In the genomic region with DNA sequence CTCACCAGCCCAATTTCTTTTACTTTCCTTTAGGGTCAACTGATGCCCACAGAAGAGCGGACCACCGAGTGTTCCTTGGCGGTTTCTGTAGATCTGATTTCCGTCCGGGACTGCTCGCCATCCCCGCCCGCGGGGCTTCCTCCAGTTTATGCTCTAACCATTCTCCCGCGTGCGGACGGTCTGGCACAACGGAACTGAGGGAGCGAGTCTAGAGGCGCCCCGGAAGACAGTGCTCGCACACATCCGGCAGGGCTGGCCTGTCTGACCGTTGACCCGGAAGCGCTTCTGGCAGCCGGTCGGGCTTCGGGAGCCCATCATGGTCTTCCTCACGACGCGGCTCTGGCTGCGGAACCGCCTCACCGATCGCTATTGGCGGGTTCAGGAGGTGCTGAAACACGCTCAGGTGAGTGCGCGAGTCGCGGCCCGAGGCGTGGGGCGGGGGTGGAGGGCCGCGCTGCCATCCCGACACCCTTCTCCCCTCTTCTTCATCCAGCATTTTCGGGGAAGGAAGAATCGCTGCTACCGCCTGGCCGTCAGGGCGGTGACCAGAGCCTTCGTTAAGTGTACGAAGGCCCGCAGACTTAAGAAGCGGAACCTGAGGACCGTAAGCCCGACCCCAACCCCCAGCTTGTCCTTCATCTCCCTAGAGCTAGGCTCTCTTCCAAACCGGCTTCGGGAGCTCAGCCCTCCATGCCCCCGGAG, we compare ENCODE assay signal across 8 mouse cellular contexts. TPM values are rescaled to one million over a fixed set of nuclear protein-coding genes. Genes with fewer than 3 reads are reported as not detected.
DNase-seq lines count a peak whose midpoint lies in the region; ATAC-seq and TF ChIP-seq lines count a peak whose summit lies in the region.

No protein-coding gene starts in this region.

- peak overlapping the region; percentile 57 for H3K4me3 ChIP-seq in forebrain, embryonic 15.5 days
- peak overlapping the region; percentile 97 for H3K4me3 ChIP-seq in layer of hippocampus, adult 2 months
- peak overlapping the region; percentile 95 for H3K4me3 ChIP-seq in lung, embryonic 14.5 days (ENCODE audit: low read depth, low read length)
- H3K4me3 ChIP-seq in olfactory bulb, adult 2 months (ENCODE audit: insufficient read depth, low read depth, low read length), result peak overlapping the region; percentile 81
- H3K4me3 ChIP-seq in thymus, adult 2 months (ENCODE audit: control insufficient read depth, insufficient read depth, low read length), result peak overlapping the region; percentile 69

- peaks cover 26% of the 10 kb centered on the region for H3K4me1 ChIP-seq in forebrain, embryonic 15.5 days
- peaks cover 6% of the 10 kb centered on the region for H3K4me1 ChIP-seq in lung, embryonic 14.5 days (ENCODE audit: insufficient read depth)
- peaks cover 9% of the 10 kb centered on the region for H3K4me1 ChIP-seq in olfactory bulb, adult 2 months (ENCODE audit: control insufficient read depth, insufficient read depth, low read length)
- peaks cover 7% of the 10 kb centered on the region for H3K4me1 ChIP-seq in thymus, adult 2 months (replicated peaks; ENCODE audit: control insufficient read depth, insufficient read depth, low read length)

- no peaks in the 10 kb centered on the region for H3K9me3 ChIP-seq in forebrain, embryonic 15.5 days
- no peaks in the 10 kb centered on the region for H3K9me3 ChIP-seq in lung, embryonic 14.5 days (ENCODE audit: low read depth, low read length)

- H3K36me3 ChIP-seq in forebrain, embryonic 15.5 days, result peaks cover 20% of the 10 kb centered on the region
- peaks cover 33% of the 10 kb centered on the region for H3K36me3 ChIP-seq in lung, embryonic 14.5 days (ENCODE audit: insufficient read depth)
- peaks cover 15% of the 10 kb centered on the region for H3K36me3 ChIP-seq in thymus, adult 2 months (ENCODE audit: control insufficient read depth, insufficient read depth, low read length)

- H3K27me3 ChIP-seq in forebrain, embryonic 15.5 days, result no peaks in the 10 kb centered on the region
- H3K27me3 ChIP-seq in lung, embryonic 14.5 days (ENCODE audit: insufficient read depth, low read length), result no peaks in the 10 kb centered on the region
- H3K27me3 ChIP-seq in thymus, adult 2 months (ENCODE audit: control insufficient read depth, insufficient read depth, low read length), result no peaks in the 10 kb centered on the region

- H3K9ac ChIP-seq in forebrain, embryonic 15.5 days (replicated peaks), result peak overlapping the region; percentile 69
- peak overlapping the region; percentile 84 for H3K9ac ChIP-seq in lung, embryonic 14.5 days

- no peak for TF ChIP-seq CTCF in layer of hippocampus, adult 2 months (conservative IDR thresholded peaks at IDR 0.05)
- TF ChIP-seq CTCF in lung, embryonic 14.5 days (IDR thresholded peaks at IDR 0.05; ENCODE audit: low read depth), result no peak
- TF ChIP-seq CTCF in olfactory bulb, adult 2 months (IDR thresholded peaks at IDR 0.05; ENCODE audit: insufficient read depth, low read depth, low read length), result no peak
- TF ChIP-seq CTCF in thymus, adult 2 months (IDR thresholded peaks at IDR 0.05; ENCODE audit: borderline replicate concordance, control insufficient read depth, extremely low read depth, insufficient read depth, low read length, poor library complexity), result 0 out of 2 replicates have a peak, but pooled peaks have one; percentile 26

- peak; percentile 98 for ATAC-seq in forebrain, embryonic 15.5 days (replicated peaks)
- peak; percentile 99 for ATAC-seq in lung, embryonic 14.5 days (ENCODE audit: insufficient read depth)

- peak overlapping the region; percentile 62 for H3K4me2 ChIP-seq in forebrain, embryonic 15.5 days (replicated peaks)
- peak overlapping the region; percentile 81 for H3K4me2 ChIP-seq in lung, embryonic 14.5 days

- peak; percentile 83 for TF ChIP-seq POLR2A in olfactory bulb, adult 2 months (IDR thresholded peaks at IDR 0.05; ENCODE audit: insufficient read depth, low read depth, low read length)
- TF ChIP-seq POLR2A in thymus, adult 2 months (IDR thresholded peaks at IDR 0.05; ENCODE audit: control insufficient read depth, extremely low read depth, insufficient read depth, low read length, poor library complexity), result peak; percentile 78

- under 1% methylated on average over 58 of the region's 58 CpGs for WGBS in forebrain, embryonic 15.5 days
- WGBS in lung, embryonic 14.5 days, result under 1% methylated on average over 58 of the region's 58 CpGs
- under 1% methylated on average over 58 of the region's 58 CpGs for WGBS in olfactory bulb, adult 2 months
- under 1% methylated on average over 58 of the region's 58 CpGs for WGBS in thymus, adult 2 months

- intact Hi-C loops in heart, postnatal 36 days (cut with DNase I), result no loop called here

- peak; percentile 96 for DNase-seq in ES-CJ7 (ENCODE audit: low read depth, low spot score)
- peak; percentile 94 for DNase-seq in cerebellum, adult 11 months
- DNase-seq in heart, postnatal 36 days, result peak; percentile 97
- peak; percentile 91 to 96 for DNase-seq in layer of hippocampus, adult 2 months (ENCODE audit: low spot score in 2 of 2)
- peak; percentile 97 for DNase-seq in lung, embryonic 14.5 days
- DNase-seq in thymus, adult 2 months, result peak; percentile 97

- H3K27ac ChIP-seq in forebrain, embryonic 15.5 days (replicated peaks), result peak overlapping the region; percentile 59
- peak overlapping the region; percentile 87 for H3K27ac ChIP-seq in layer of hippocampus, adult 2 months
- H3K27ac ChIP-seq in lung, embryonic 14.5 days (ENCODE audit: low read depth), result peak overlapping the region; percentile 72; the same call in 1 of the 2 replicates
- no peak overlapping the region; the same call in none of the 2 replicates for H3K27ac ChIP-seq in olfactory bulb, adult 2 months (ENCODE audit: insufficient read depth, low read depth, low read length)
- H3K27ac ChIP-seq in thymus, adult 2 months (ENCODE audit: control insufficient read depth, insufficient read depth, low read length), result no peak overlapping the region

RNA-seq across cellular contexts. Expression of a gene that starts 0.8 kb away (rescaled TPM):
- polyA plus RNA-seq in forebrain, embryonic 15.5 days (2015; fragmentation: Nextera tagmentation; extraction: Ambion mirVana), result 228 and 244 TPM in 2 replicates
- 10 to 100 TPM; 77.8 to 81.1 TPM for total RNA-seq in heart, postnatal 36 days (2021)
- 10 to 100 TPM; 86.6 to 89.6 TPM for total RNA-seq in layer of hippocampus, adult 2 months (2021)
- polyA plus RNA-seq in lung, embryonic 14.5 days (2014; fragmentation: Nextera tagmentation; extraction: Ambion mirVana), result 226 and 231 TPM in 2 replicates
- polyA plus RNA-seq in olfactory bulb, adult 2 months (2012; ENCODE audit: insufficient read depth, insufficient read length, low replicate concordance, missing spikeins), result not detected in 2 replicates
- polyA plus RNA-seq in thymus, adult 2 months (2012; rRNA removed), result 74.6 and 77.9 TPM in 2 replicates

RNA-seq across cellular contexts. Expression of a gene that starts 8.8 kb away (rescaled TPM):
- 172 and 173 TPM in 2 replicates for polyA plus RNA-seq in forebrain, embryonic 15.5 days (2015; fragmentation: Nextera tagmentation; extraction: Ambion mirVana)
- 10 to 100 TPM; 31.0 to 34.0 TPM for total RNA-seq in heart, postnatal 36 days (2021)
- total RNA-seq in layer of hippocampus, adult 2 months (2021), result 10 to 100 TPM; 79.4 to 94.2 TPM
- 172 and 174 TPM in 2 replicates for polyA plus RNA-seq in lung, embryonic 14.5 days (2014; fragmentation: Nextera tagmentation; extraction: Ambion mirVana)
- polyA plus RNA-seq in olfactory bulb, adult 2 months (2012; ENCODE audit: insufficient read depth, insufficient read length, low replicate concordance, missing spikeins), result 186 and 258 TPM in 2 replicates
- polyA plus RNA-seq in thymus, adult 2 months (2012; rRNA removed), result 131 and 145 TPM in 2 replicates

RNA-seq across cellular contexts. Expression of a gene that starts 13.3 kb away (rescaled TPM):
- not detected in 2 replicates for polyA plus RNA-seq in forebrain, embryonic 15.5 days (2015; fragmentation: Nextera tagmentation; extraction: Ambion mirVana)
- total RNA-seq in heart, postnatal 36 days (2021), result not detected
- under 1 TPM in 1 of 2 experiments, not detected in 1; 0.32 TPM for total RNA-seq in layer of hippocampus, adult 2 months (2021)
- not detected in 2 replicates for polyA plus RNA-seq in lung, embryonic 14.5 days (2014; fragmentation: Nextera tagmentation; extraction: Ambion mirVana)
- not detected in 2 replicates for polyA plus RNA-seq in olfactory bulb, adult 2 months (2012; ENCODE audit: insufficient read depth, insufficient read length, low replicate concordance, missing spikeins)
- 0.42 and 0.92 TPM in 2 replicates for polyA plus RNA-seq in thymus, adult 2 months (2012; rRNA removed)

RNA-seq across cellular contexts. Expression of a gene that starts 17.8 kb away (rescaled TPM):
- 0.29 and 0.60 TPM in 2 replicates for polyA plus RNA-seq in forebrain, embryonic 15.5 days (2015; fragmentation: Nextera tagmentation; extraction: Ambion mirVana)
- total RNA-seq in heart, postnatal 36 days (2021), result 1 to 10 TPM in 1 of 2 experiments, under 1 TPM in 1; 0.64 to 1.3 TPM
- 10 to 100 TPM; 24.0 to 24.8 TPM for total RNA-seq in layer of hippocampus, adult 2 months (2021)
- polyA plus RNA-seq in lung, embryonic 14.5 days (2014; fragmentation: Nextera tagmentation; extraction: Ambion mirVana), result 0.12 and 0.15 TPM in 2 replicates
- polyA plus RNA-seq in olfactory bulb, adult 2 months (2012; ENCODE audit: insufficient read depth, insufficient read length, low replicate concordance, missing spikeins), result not detected in 2 replicates
- polyA plus RNA-seq in thymus, adult 2 months (2012; rRNA removed), result 0.55 and 0.58 TPM in 2 replicates

RNA-seq across cellular contexts. Expression of a gene that starts 27.6 kb away (rescaled TPM):
- 127 and 130 TPM in 2 replicates for polyA plus RNA-seq in forebrain, embryonic 15.5 days (2015; fragmentation: Nextera tagmentation; extraction: Ambion mirVana)
- 100 to 1,000 TPM; 114 to 116 TPM for total RNA-seq in heart, postnatal 36 days (2021)
- 100 to 1,000 TPM; 102 to 105 TPM for total RNA-seq in layer of hippocampus, adult 2 months (2021)
- 124 and 136 TPM in 2 replicates for polyA plus RNA-seq in lung, embryonic 14.5 days (2014; fragmentation: Nextera tagmentation; extraction: Ambion mirVana)
- polyA plus RNA-seq in olfactory bulb, adult 2 months (2012; ENCODE audit: insufficient read depth, insufficient read length, low replicate concordance, missing spikeins), result not detected in 2 replicates
- 230 and 238 TPM in 2 replicates for polyA plus RNA-seq in thymus, adult 2 months (2012; rRNA removed)

Comparison
In these comparisons a context has a peak if more than half of its experiments do, and no peak if none do; other contexts are left out.
1. H3K27ac ChIP-seq: peak in forebrain, embryonic 15.5 days (single experiment), layer of hippocampus, adult 2 months (single experiment) and lung, embryonic 14.5 days (single experiment); none in olfactory bulb, adult 2 months (single experiment) and thymus, adult 2 months (single experiment).
2. RNA of a gene that starts 0.8 kb away (polyA plus RNA-seq): 226 to 231 TPM in lung, embryonic 14.5 days, 228 to 244 TPM in forebrain, embryonic 15.5 days and 74.6 to 77.9 TPM in thymus, adult 2 months; not detected in olfactory bulb, adult 2 months; every median in the first group is over 10 times any median in the second.
3. Peak in every context shown above with its lines, with median percentiles within 50 percentile points of each other: DNase-seq and H3K4me3 ChIP-seq.